Mouse (Mus musculus) neural tube, embryonic 13.5 days (tissue): ENCODE data around the gene Sulf2. TPM values are rescaled to one million over a fixed set of nuclear protein-coding genes. Genes with fewer than 3 reads are reported as not detected.
A peak's percentile ranks its signal among the peaks of the same experiment; 100 is the strongest.

Experiments
- ATAC-seq: fragments of 200-750 bp; cut with Nextera tagmentation; 2 replicates; pipeline ENCODE4 v1.8.0; 2017; ENCODE audit warnings: low read depth, mild to moderate bottlenecking, moderate TSS enrichment, moderate library complexity
- H3K27ac ChIP-seq: fragments of 300-500 bp; sonication (generic); replicated peaks from 2 replicates; pipeline ENCODE4 v1.5.1; 2015; ENCODE audit warnings: moderate library complexity, mild to moderate bottlenecking, inconsistent platforms
- H3K27me3 ChIP-seq: fragments of 300-500 bp; sonication (generic); 2 replicates; pipeline ENCODE4 v1.6.1; 2015; ENCODE audit warnings: mild to moderate bottlenecking, inconsistent platforms
- H3K36me3 ChIP-seq: fragments of 300-500 bp; sonication (generic); 2 replicates; pipeline ENCODE4 v1.6.1; 2015; ENCODE audit warnings: mild to moderate bottlenecking, inconsistent platforms
- H3K4me1 ChIP-seq: fragments of 300-500 bp; sonication (generic); replicated peaks from 2 replicates; pipeline ENCODE4 v1.6.1; 2015; ENCODE audit warnings: inconsistent platforms
- H3K4me2 ChIP-seq: fragments of 300-500 bp; sonication (generic); 2 replicates; pipeline ENCODE4 v1.6.1; 2015; ENCODE audit warnings: inconsistent platforms, mild to moderate bottlenecking, moderate library complexity
- H3K4me3 ChIP-seq: fragments of 300-500 bp; sonication (generic); 2 replicates; pipeline ENCODE4 v1.5.1; 2015; ENCODE audit warnings: mild to moderate bottlenecking, inconsistent platforms
- H3K9ac ChIP-seq: fragments of 300-500 bp; sonication (generic); 2 replicates; pipeline ENCODE4 v1.6.1; 2015; ENCODE audit warnings: moderate library complexity, mild to moderate bottlenecking, inconsistent platforms
- H3K9me3 ChIP-seq: fragments of 300-500 bp; sonication (generic); 2 replicates; pipeline ENCODE4 v1.6.1; 2016; ENCODE audit warnings: inconsistent platforms
- WGBS: fragments of 180-500 bp; shearing (Covaris S2); methylation state at CpG from one replicate; pipeline ENCODE4 v1.1.7; 2015; 5-methylcytosine and 5-hydroxymethylcytosine counted together
- polyA plus RNA-seq: library from polyadenylated mRNA; unstranded; fragments of >200 nt; fragmentation: Nextera tagmentation; extraction: Ambion mirVana; gene quantifications from 2 replicates; pipeline ENCODE4 v1.2.1, GENCODE M21; 2015

Sulf2 gene
- polyA plus RNA-seq, 1 experiment from 2014 or later = 122 TPM

- no peak overlapping the region for H3K9ac ChIP-seq
- H3K4me1 ChIP-seq = peaks cover 92% of the 10 kb centered on the region
- peaks cover 30% of the 10 kb centered on the region for H3K27me3 ChIP-seq
- WGBS = 70% methylated on average over 8 of the region's 8 CpGs
- no peak for ATAC-seq
- no peak overlapping the region for H3K27ac ChIP-seq
- H3K9me3 ChIP-seq = no peaks in the 10 kb centered on the region
- H3K4me2 ChIP-seq = no peak overlapping the region
- no peak overlapping the region for H3K4me3 ChIP-seq
- H3K36me3 ChIP-seq = no peaks in the 10 kb centered on the region
Observed at GRCm38 (mm10) chr2:166145031-166145430, 10.4 kb downstream of the Sulf2 start.

DNA sequence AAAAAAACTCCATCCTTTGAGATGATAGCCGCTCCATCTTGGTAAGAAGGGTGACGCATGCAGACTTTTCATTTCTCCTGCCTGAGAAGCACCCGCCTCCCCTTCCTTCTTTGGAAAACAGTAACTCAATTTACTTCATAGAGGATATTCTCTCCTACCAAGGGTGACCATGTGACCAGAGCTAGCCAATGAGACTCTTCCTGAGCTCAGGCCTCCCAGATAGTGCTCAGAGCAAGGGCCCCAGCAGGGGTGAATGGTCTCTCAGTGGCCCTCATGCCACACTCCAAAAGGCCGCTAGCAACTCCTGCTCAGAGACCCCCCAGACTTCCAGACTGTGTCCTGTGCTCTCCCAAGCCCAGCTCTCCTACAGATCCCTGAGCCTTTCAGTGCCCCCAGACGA is 11.6 kb downstream of the Sulf2 start:
- ATAC-seq = no peak
- Histone ChIP-seq H3K4me3 (no peak overlapping the region), H3K9me3 (no peaks in the 10 kb centered on the region), H3K36me3 (no peaks in the 10 kb centered on the region), H3K9ac (no peak overlapping the region), H3K27ac (peak overlapping the region; percentile 90), H3K4me2 (no peak overlapping the region), H3K27me3 (peaks cover 29% of the 10 kb centered on the region), H3K4me1 (peaks cover 81% of the 10 kb centered on the region)
- 79% methylated on average over 5 of the region's 5 CpGs for WGBS

- peaks cover 68% of the 10 kb centered on the region for H3K4me1 ChIP-seq
- peak overlapping the region; percentile 34 for H3K4me2 ChIP-seq
- H3K27ac ChIP-seq = peak overlapping the region; percentile 90
- H3K4me3 ChIP-seq = no peak overlapping the region
- peak overlapping the region; percentile 59 for H3K9ac ChIP-seq
- peaks cover 21% of the 10 kb centered on the region for H3K27me3 ChIP-seq
- 23% methylated on average over 19 of the region's 19 CpGs for WGBS
- ATAC-seq = peak; percentile 85
- H3K9me3 ChIP-seq = no peaks in the 10 kb centered on the region
- no peaks in the 10 kb centered on the region for H3K36me3 ChIP-seq
Observed at GRCm38 (mm10) chr2:166142561-166143112, 12.8 kb downstream of the Sulf2 start.

DNA sequence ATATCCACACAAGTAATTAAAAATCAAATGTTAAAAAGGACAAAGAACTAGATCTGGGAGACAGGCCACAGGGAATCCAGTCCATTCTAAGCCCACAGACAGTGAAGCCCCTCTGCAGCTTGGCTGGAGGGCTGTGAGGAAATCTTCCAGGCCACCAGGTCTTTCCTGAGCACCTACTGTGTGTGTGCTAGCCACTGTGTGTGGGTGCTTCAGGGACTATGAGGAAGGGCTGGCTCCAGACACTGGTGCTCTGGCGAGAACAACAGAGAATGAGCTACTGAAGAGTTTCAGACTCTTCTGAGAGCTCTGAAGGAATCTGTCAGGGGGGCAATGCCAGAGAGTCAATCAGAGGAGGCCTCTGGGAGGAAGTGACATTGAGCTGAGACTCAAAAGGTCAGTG is 13.6 kb downstream of the Sulf2 start:
- Histone ChIP-seq H3K27me3 (peaks cover 17% of the 10 kb centered on the region), H3K4me2 (no peak overlapping the region), H3K4me1 (peaks cover 62% of the 10 kb centered on the region), H3K27ac (peak overlapping the region; percentile 90), H3K36me3 (no peaks in the 10 kb centered on the region), H3K9me3 (no peaks in the 10 kb centered on the region), H3K4me3 (no peak overlapping the region), H3K9ac (no peak overlapping the region)
- WGBS = 68% methylated on average over 1 of the region's 1 CpGs
- ATAC-seq = no peak

GRCm38 (mm10) chr2:166141039-166141438 is 14.4 kb downstream of the Sulf2 start:
- Histone ChIP-seq H3K27ac (0 out of 2 replicates have a peak overlapping the region, but pooled peaks have one; percentile 13), H3K9ac (no peak overlapping the region), H3K4me3 (no peak overlapping the region), H3K4me2 (no peak overlapping the region), H3K4me1 (peaks cover 63% of the 10 kb centered on the region), H3K36me3 (no peaks in the 10 kb centered on the region), H3K27me3 (peaks cover 14% of the 10 kb centered on the region), H3K9me3 (no peaks in the 10 kb centered on the region)
- no peak for ATAC-seq
- 95% methylated on average over 6 of the region's 6 CpGs for WGBS

DNA sequence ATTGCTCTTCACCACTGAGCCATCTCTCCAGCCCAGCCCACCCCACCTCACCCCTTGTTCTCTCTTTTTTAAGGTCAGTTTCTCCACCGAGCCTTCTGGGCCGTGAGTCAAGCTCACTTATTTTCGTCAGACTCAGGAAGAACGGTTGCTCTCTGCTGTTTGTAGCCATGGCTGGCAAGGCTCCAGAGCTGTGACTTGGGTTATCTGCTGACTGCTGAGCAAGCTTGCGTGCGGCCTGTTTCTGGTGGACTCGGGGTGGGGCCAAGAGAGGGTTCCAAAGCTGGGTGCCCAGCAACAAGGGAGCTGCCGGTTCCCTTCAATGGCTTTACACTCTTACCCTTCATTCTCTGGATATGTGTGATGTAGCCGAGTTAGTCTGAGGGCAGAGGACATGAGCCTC is 15.0 kb downstream of the Sulf2 start:
- H3K36me3 ChIP-seq = no peaks in the 10 kb centered on the region
- no peaks in the 10 kb centered on the region for H3K9me3 ChIP-seq
- no peak overlapping the region for H3K4me3 ChIP-seq
- H3K27me3 ChIP-seq = peaks cover 9% of the 10 kb centered on the region; the same call in 1 of the 2 replicates
- no peak overlapping the region for H3K9ac ChIP-seq
- no peak for ATAC-seq
- no peak overlapping the region for H3K27ac ChIP-seq
- 76% methylated on average over 9 of the region's 9 CpGs for WGBS
- no peak overlapping the region for H3K4me2 ChIP-seq
- H3K4me1 ChIP-seq = peaks cover 65% of the 10 kb centered on the region

DNA sequence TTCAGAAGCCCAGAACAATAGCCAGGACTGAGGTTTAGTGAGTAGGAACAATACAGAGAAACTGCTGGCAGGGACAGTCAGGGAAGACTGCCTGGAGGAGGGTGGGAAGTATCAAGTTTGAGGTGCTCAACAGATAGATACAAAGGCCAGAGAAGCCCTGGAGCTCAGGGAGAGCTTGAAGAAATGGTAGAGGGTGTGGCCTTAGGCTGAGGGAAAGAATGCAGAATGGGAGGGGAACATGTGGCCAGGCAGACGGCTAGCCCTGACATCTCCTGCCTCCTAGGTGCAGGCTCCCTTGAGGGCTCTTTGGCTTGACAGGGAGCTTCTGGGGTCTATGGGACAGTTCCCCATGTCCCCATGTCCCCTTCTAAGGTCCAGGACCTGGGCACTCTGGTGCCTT is 17.2 kb downstream of the Sulf2 start:
- Histone ChIP-seq H3K4me2 (no peak overlapping the region), H3K27me3 (peaks cover 9% of the 10 kb centered on the region; the same call in 1 of the 2 replicates), H3K9me3 (no peaks in the 10 kb centered on the region), H3K4me1 (peaks cover 50% of the 10 kb centered on the region), H3K36me3 (no peaks in the 10 kb centered on the region), H3K4me3 (no peak overlapping the region), H3K9ac (no peak overlapping the region), H3K27ac (no peak overlapping the region)
- WGBS = 14% methylated on average over 1 of the region's 1 CpGs
- ATAC-seq = no peak

- Histone ChIP-seq H3K36me3 (peaks cover 4% of the 10 kb centered on the region), H3K4me3 (no peak overlapping the region), H3K4me1 (peaks cover 41% of the 10 kb centered on the region), H3K27ac (no peak overlapping the region), H3K9ac (no peak overlapping the region), H3K27me3 (peaks cover 9% of the 10 kb centered on the region; the same call in 1 of the 2 replicates), H3K4me2 (no peak overlapping the region), H3K9me3 (no peaks in the 10 kb centered on the region)
- WGBS = 81% methylated on average over 4 of the region's 4 CpGs
- ATAC-seq = no peak
Observed at GRCm38 (mm10) chr2:166137467-166137866, 18.0 kb downstream of the Sulf2 start.

GRCm38 (mm10) chr2:166135711-166136485 is 19.6 kb downstream of the Sulf2 start:
- Histone ChIP-seq H3K4me1 (peaks cover 26% of the 10 kb centered on the region), H3K36me3 (peaks cover 19% of the 10 kb centered on the region), H3K27me3 (peaks cover 6% of the 10 kb centered on the region; the same call in 1 of the 2 replicates), H3K4me2 (no peak overlapping the region), H3K9me3 (no peaks in the 10 kb centered on the region), H3K27ac (peak overlapping the region; percentile 61; the same call in 1 of the 2 replicates), H3K4me3 (no peak overlapping the region), H3K9ac (0 out of 2 replicates have a peak overlapping the region, but pooled peaks have one; percentile 8)
- ATAC-seq = 0 out of 2 replicates have a peak, but pooled peaks have one; percentile 25
- WGBS = 40% methylated on average over 16 of the region's 16 CpGs

GRCm38 (mm10) chr2:166128756-166129155 is 26.7 kb downstream of the Sulf2 start:
- peaks cover 21% of the 10 kb centered on the region for H3K4me1 ChIP-seq
- peaks cover 57% of the 10 kb centered on the region for H3K36me3 ChIP-seq
- no peak overlapping the region for H3K4me2 ChIP-seq
- no peak overlapping the region for H3K4me3 ChIP-seq
- H3K27ac ChIP-seq = no peak overlapping the region
- 91% methylated on average over 4 of the region's 4 CpGs for WGBS
- no peak for ATAC-seq
- H3K9ac ChIP-seq = no peak overlapping the region
- H3K9me3 ChIP-seq = no peaks in the 10 kb centered on the region
- H3K27me3 ChIP-seq = no peaks in the 10 kb centered on the region

DNA sequence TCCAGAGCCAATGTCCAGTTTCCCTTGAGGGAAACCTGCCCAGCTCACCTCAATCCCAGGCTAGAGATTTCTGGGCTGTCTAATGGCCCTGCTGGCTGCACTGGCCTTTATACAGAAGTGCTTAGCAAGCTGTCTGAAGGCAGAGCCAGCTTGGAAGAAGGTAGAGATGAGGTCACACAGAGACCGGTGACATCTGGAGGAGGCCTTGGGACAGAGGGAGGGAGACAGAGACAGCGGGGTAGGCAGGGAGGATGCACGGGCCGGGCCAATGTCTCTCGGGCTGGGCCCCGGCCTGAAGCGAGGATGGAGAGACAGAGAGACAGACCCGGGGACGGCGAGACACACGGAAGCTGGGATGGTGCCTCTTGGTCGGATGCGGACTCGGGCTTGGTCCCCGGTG is 27.4 kb downstream of the Sulf2 start:
- peaks cover 60% of the 10 kb centered on the region for H3K36me3 ChIP-seq
- ATAC-seq = no peak
- H3K9ac ChIP-seq = no peak overlapping the region
- H3K4me3 ChIP-seq = no peak overlapping the region
- peaks cover 21% of the 10 kb centered on the region for H3K4me1 ChIP-seq
- 89% methylated on average over 15 of the region's 15 CpGs for WGBS
- H3K27me3 ChIP-seq = no peaks in the 10 kb centered on the region
- H3K27ac ChIP-seq = no peak overlapping the region
- H3K9me3 ChIP-seq = no peaks in the 10 kb centered on the region
- no peak overlapping the region for H3K4me2 ChIP-seq

- no peak for ATAC-seq
- WGBS = 79% methylated on average over 11 of the region's 11 CpGs
- H3K27me3 ChIP-seq = no peaks in the 10 kb centered on the region
Observed at GRCm38 (mm10) chr2:166126343-166126742, 29.1 kb downstream of the Sulf2 start.

More at GRCm38 (mm10) chr2:166126343-166126742, 29.1 kb downstream of the Sulf2 start:
- H3K4me1 ChIP-seq = peaks cover 21% of the 10 kb centered on the region
- H3K9me3 ChIP-seq = no peaks in the 10 kb centered on the region
- H3K36me3 ChIP-seq = peaks cover 50% of the 10 kb centered on the region
- no peak overlapping the region for H3K4me3 ChIP-seq
- H3K9ac ChIP-seq = no peak overlapping the region
- H3K27ac ChIP-seq = no peak overlapping the region
- no peak overlapping the region for H3K4me2 ChIP-seq
